Mouse (Mus musculus) liver, embryonic 15.5 days (tissue): Measurements from ENCODE around the gene Angptl8. TPM values are rescaled to one million over a fixed set of nuclear protein-coding genes. Genes with fewer than 3 reads are reported as not detected.
"Not testable (repeated sequence)": the region's sequence is repeated elsewhere in the genome, so short reads cannot be mapped to it uniquely, and the experiment has no call there.

Source experiments
- ATAC-seq: fragments of 200-750 bp; cut with Nextera tagmentation; 2 replicates; pipeline ENCODE4 v1.8.0; 2017; ENCODE audit warnings: moderate number of reproducible peaks, mild to moderate bottlenecking, moderate library complexity; ENCODE audit not compliant: insufficient read depth
- H3K27ac ChIP-seq: fragments of 300-500 bp; sonication (generic); replicated peaks from 2 replicates; pipeline ENCODE4 v1.5.1; 2015; ENCODE audit warnings: mild to moderate bottlenecking, inconsistent platforms
- H3K27me3 ChIP-seq: fragments of 300-500 bp; sonication (generic); 2 replicates; pipeline ENCODE4 v1.6.1; 2015; ENCODE audit warnings: mild to moderate bottlenecking, inconsistent platforms
- H3K36me3 ChIP-seq: fragments of 300-500 bp; sonication (generic); replicated peaks from 2 replicates; pipeline ENCODE4 v1.6.1; 2015; ENCODE audit warnings: moderate library complexity, mild to moderate bottlenecking, inconsistent platforms
- H3K4me1 ChIP-seq: fragments of 300-500 bp; sonication (generic); replicated peaks from 2 replicates; pipeline ENCODE4 v1.6.1; 2015; ENCODE audit warnings: inconsistent platforms
- H3K4me2 ChIP-seq: fragments of 300-500 bp; sonication (generic); 2 replicates; pipeline ENCODE4 v1.6.1; 2015; ENCODE audit warnings: moderate library complexity, mild to moderate bottlenecking, inconsistent platforms
- H3K4me3 ChIP-seq: fragments of 300-500 bp; sonication (generic); replicated peaks from 2 replicates; pipeline ENCODE4 v1.5.1; 2015; ENCODE audit warnings: mild to moderate bottlenecking, inconsistent platforms
- H3K9ac ChIP-seq: fragments of 300-500 bp; sonication (generic); 2 replicates; pipeline ENCODE4 v1.6.1; 2015; ENCODE audit warnings: moderate library complexity, mild to moderate bottlenecking, inconsistent platforms
- H3K9me3 ChIP-seq: fragments of 300-500 bp; sonication (generic); replicated peaks from 2 replicates; pipeline ENCODE4 v1.6.1; 2016; ENCODE audit warnings: inconsistent platforms
- WGBS: fragments of 180-500 bp; shearing (Covaris S2); methylation state at CpG from one replicate; pipeline ENCODE4 v1.1.7; 2015; ENCODE audit warnings: mixed read lengths; ENCODE audit not compliant: insufficient replicate concordance; 5-methylcytosine and 5-hydroxymethylcytosine counted together
- polyA plus RNA-seq: library from polyadenylated mRNA; unstranded; fragments of >200 nt; fragmentation: Nextera tagmentation; extraction: Ambion mirVana; gene quantifications from 2 replicates; pipeline ENCODE4 v1.2.1, GENCODE M21; 2015

Gene Angptl8
- polyA plus RNA-seq, 1 experiment from 2014 or later, result 35.0 TPM

GRCm38 (mm10) chr9:21849691-21850677 is 14.7 kb downstream of the Angptl8 start:
- WGBS, result 60% methylated on average over 7 of the region's 7 CpGs
- H3K4me2 ChIP-seq, result no peak overlapping the region
- H3K4me3 ChIP-seq, result no peak overlapping the region
- ATAC-seq, result no peak
- 0 out of 2 replicates have a peak overlapping the region, but pooled peaks have one; percentile 9 for H3K27ac ChIP-seq
- no peak overlapping the region for H3K9ac ChIP-seq
- H3K36me3 ChIP-seq, result no peaks in the 10 kb centered on the region
- H3K27me3 ChIP-seq, result no peaks in the 10 kb centered on the region; the same call in 1 of the 2 replicates
- H3K9me3 ChIP-seq, result no peaks in the 10 kb centered on the region
- H3K4me1 ChIP-seq, result peaks cover 38% of the 10 kb centered on the region

GRCm38 (mm10) chr9:21851084-21851483 is 15.8 kb downstream of the Angptl8 start:
- peak overlapping the region; percentile 83; the same call in 1 of the 2 replicates for H3K4me2 ChIP-seq

GRCm38 (mm10) chr9:21852128-21853091 is 17.1 kb downstream of the Angptl8 start, which contains the start of gene Dock6:
Gene Dock6 (minus strand): TSS chr9:21852635.
- WGBS, result 1% methylated on average over 68 of the region's 68 CpGs
- Histone ChIP-seq H3K9me3 (no peaks in the 10 kb centered on the region), H3K36me3 (no peaks in the 10 kb centered on the region), H3K4me2 (peak within 1 kb of the TSS; percentile 83), H3K27ac (no peak within 1 kb of the TSS), H3K9ac (peak within 1 kb of the TSS; percentile 68), H3K4me3 (peak within 1 kb of the TSS; percentile 65), H3K4me1 (peaks cover 31% of the 10 kb centered on the region), H3K27me3 (no peaks in the 10 kb centered on the region; the same call in 1 of the 2 replicates)
- peak; percentile 75 for ATAC-seq

More at GRCm38 (mm10) chr9:21851084-21851483, 15.8 kb downstream of the Angptl8 start:
- Histone ChIP-seq H3K4me3 (no peak overlapping the region), H3K27me3 (no peaks in the 10 kb centered on the region; the same call in 1 of the 2 replicates), H3K9me3 (no peaks in the 10 kb centered on the region), H3K4me1 (peaks cover 31% of the 10 kb centered on the region), H3K27ac (no peak overlapping the region), H3K36me3 (no peaks in the 10 kb centered on the region), H3K9ac (no peak overlapping the region)
- 65% methylated on average over 3 of the region's 3 CpGs for WGBS
- no peak for ATAC-seq

GRCm38 (mm10) chr9:21853961-21854360 is 18.7 kb downstream of the Angptl8 start:
- Histone ChIP-seq H3K9ac (no peak overlapping the region), H3K4me3 (no peak overlapping the region), H3K9me3 (no peaks in the 10 kb centered on the region), H3K4me2 (no peak overlapping the region), H3K27ac (no peak overlapping the region), H3K4me1 (peaks cover 27% of the 10 kb centered on the region), H3K27me3 (no peaks in the 10 kb centered on the region; the same call in 1 of the 2 replicates), H3K36me3 (no peaks in the 10 kb centered on the region)
- ATAC-seq, result no peak
- 63% methylated on average over 5 of the region's 5 CpGs for WGBS

- ATAC-seq, result no peak
- H3K4me1 ChIP-seq, result peaks cover 27% of the 10 kb centered on the region
- H3K27ac ChIP-seq, result no peak overlapping the region
- H3K4me3 ChIP-seq, result no peak overlapping the region
- no peak overlapping the region for H3K4me2 ChIP-seq
- no peaks in the 10 kb centered on the region for H3K9me3 ChIP-seq
- H3K9ac ChIP-seq, result no peak overlapping the region
- H3K36me3 ChIP-seq, result no peaks in the 10 kb centered on the region
- H3K27me3 ChIP-seq, result no peaks in the 10 kb centered on the region; the same call in 1 of the 2 replicates
- WGBS, result 76% methylated on average over 6 of the region's 6 CpGs
Observed at GRCm38 (mm10) chr9:21854894-21855293, 19.6 kb downstream of the Angptl8 start.

- H3K9ac ChIP-seq, result no peak overlapping the region
- WGBS, result 40% methylated on average over 2 of the region's 2 CpGs
- no peak overlapping the region for H3K4me3 ChIP-seq
- no peak overlapping the region for H3K4me2 ChIP-seq
- ATAC-seq, result no peak
- H3K27me3 ChIP-seq, result no peaks in the 10 kb centered on the region
- peaks cover 13% of the 10 kb centered on the region for H3K4me1 ChIP-seq
- H3K9me3 ChIP-seq, result 0 out of 2 replicates have a peak, but pooled peaks cover 4% of the 10 kb centered on the region
- no peaks in the 10 kb centered on the region for H3K36me3 ChIP-seq
- H3K27ac ChIP-seq, result no peak overlapping the region
Observed at GRCm38 (mm10) chr9:21857501-21857900, 22.2 kb downstream of the Angptl8 start.

GRCm38 (mm10) chr9:21858084-21858483 is 22.8 kb downstream of the Angptl8 start:
- 0 out of 2 replicates have a peak, but pooled peaks cover 4% of the 10 kb centered on the region for H3K9me3 ChIP-seq
- H3K4me2 ChIP-seq, result no peak overlapping the region
- WGBS, result 39% methylated on average over 6 of the region's 6 CpGs
- no peak overlapping the region for H3K27ac ChIP-seq
- H3K9ac ChIP-seq, result no peak overlapping the region
- peaks cover 8% of the 10 kb centered on the region; the same call in 1 of the 2 replicates for H3K4me1 ChIP-seq
- H3K27me3 ChIP-seq, result no peaks in the 10 kb centered on the region
- no peak overlapping the region for H3K4me3 ChIP-seq
- peak; percentile 54 for ATAC-seq
- no peaks in the 10 kb centered on the region for H3K36me3 ChIP-seq

GRCm38 (mm10) chr9:21859606-21860005 is 24.3 kb downstream of the Angptl8 start:
- Histone ChIP-seq H3K9ac (no peak overlapping the region), H3K27ac (no peak overlapping the region), H3K9me3 (0 out of 2 replicates have a peak, but pooled peaks cover 4% of the 10 kb centered on the region), H3K4me3 (no peak overlapping the region), H3K27me3 (no peaks in the 10 kb centered on the region), H3K36me3 (no peaks in the 10 kb centered on the region), H3K4me2 (no peak overlapping the region), H3K4me1 (no peaks in the 10 kb centered on the region)
- 53% methylated on average over 3 of the region's 3 CpGs for WGBS
- no peak for ATAC-seq

- H3K9me3 ChIP-seq, H3K4me3 ChIP-seq, H3K27ac ChIP-seq, H3K4me1 ChIP-seq, H3K27me3 ChIP-seq, H3K36me3 ChIP-seq, H3K4me2 ChIP-seq, ATAC-seq, H3K9ac ChIP-seq: not testable (repeated sequence)
- 60% methylated on average over 6 of the region's 6 CpGs for WGBS
Observed at GRCm38 (mm10) chr9:21860349-21860748, 25.0 kb downstream of the Angptl8 start.

GRCm38 (mm10) chr9:21862181-21862580 is 26.9 kb downstream of the Angptl8 start:
- Histone ChIP-seq H3K9me3 (0 out of 2 replicates have a peak, but pooled peaks cover 4% of the 10 kb centered on the region), H3K4me2 (no peak overlapping the region), H3K4me3 (no peak overlapping the region), H3K36me3 (no peaks in the 10 kb centered on the region), H3K9ac (no peak overlapping the region), H3K27ac (no peak overlapping the region), H3K4me1 (no peaks in the 10 kb centered on the region), H3K27me3 (no peaks in the 10 kb centered on the region)
- ATAC-seq, result no peak
- 70% methylated on average over 1 of the region's 1 CpGs for whole genome bisulfite sequencing
